Mouse (Mus musculus): ENCODE results near the gene Gm49358.

DNA sequence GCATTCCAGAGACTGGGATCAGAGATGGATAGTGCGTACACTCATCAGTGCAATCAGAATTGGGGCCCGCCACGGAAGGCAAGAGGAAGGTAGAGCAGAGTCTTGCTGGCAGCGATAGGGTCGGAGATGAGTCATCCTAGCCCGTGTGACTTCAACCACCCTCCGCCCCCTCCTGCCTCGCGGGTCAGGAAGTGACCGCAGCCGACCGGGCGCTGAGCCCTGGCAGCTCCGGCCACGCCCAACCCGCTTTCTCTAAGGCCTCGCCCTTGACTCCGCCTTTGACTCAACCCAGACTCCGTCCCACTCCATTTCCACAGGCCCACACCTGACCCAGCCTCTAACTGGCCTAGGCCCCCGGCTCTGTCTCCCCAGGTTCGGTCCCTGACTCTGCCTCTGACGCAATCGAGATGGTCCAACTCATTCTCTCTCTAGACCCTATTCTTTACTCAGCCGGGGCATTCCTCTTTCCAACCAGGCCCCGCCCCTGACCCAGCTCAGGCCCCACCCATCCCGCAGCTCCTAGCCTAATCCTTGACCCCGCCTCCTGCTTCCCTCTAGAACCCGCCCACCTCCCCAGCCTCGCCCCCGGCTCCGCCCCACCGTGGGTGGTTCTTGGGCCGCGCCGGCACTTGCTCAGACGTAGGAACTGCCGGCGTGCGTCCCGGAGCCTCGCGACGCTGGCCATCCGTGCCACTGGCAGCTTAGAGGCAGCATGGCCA lies 14.8 kb downstream of the Gm49358 start, which contains the start of gene Nt5dc3:
- no peak for TF ChIP-seq CTCF (IDR thresholded peaks at IDR 0.05; ENCODE audit: low read depth, low read length)
- no peak for TF ChIP-seq POLR2A (IDR thresholded peaks at IDR 0.05; ENCODE audit: insufficient read depth, low read length)
